In genomic region chr5:33222389-33222788, GRCm38 (mm10) we compare ENCODE assay signal across 12 mouse cellular contexts. TPM values are rescaled to one million over a fixed set of nuclear protein-coding genes. Genes with fewer than 3 reads are reported as not detected.
DNase-seq lines count a peak whose midpoint lies in the region; ATAC-seq and TF ChIP-seq lines count a peak whose summit lies in the region.
"Had no signal": no experiment of that assay in that cellular context is flagged by ENCODE, and none has a peak within 500 bp of the region (broad histone marks: within the 10 kb centered on the region; RNA-seq: fewer than 3 reads in every experiment).

No protein-coding gene starts in this region.

- no peak for DNase-seq in heart, adult 2 months
- no peak for DNase-seq in heart, adult 18-20 months
- DNase-seq in lung, postnatal 36 days = no peak
- DNase-seq in kidney, postnatal 0 days (ENCODE audit: low spot score) = peak; percentile 51
- DNase-seq in stomach, postnatal 0 days (ENCODE audit: low spot score) = no peak
- DNase-seq in left cerebral cortex, postnatal 4 days = no peak
- DNase-seq: cerebellum, adult 9-10 months; gastrocnemius, postnatal 25 days; thymus, postnatal 14 days had no signal

- peak overlapping the region; percentile 52 for H3K27ac ChIP-seq in heart, adult 2 months
- H3K27ac ChIP-seq in lung, embryonic 16.5 days (ENCODE audit: low read length) = peak overlapping the region; percentile 3; the same call in 1 of the 2 replicates
- H3K27ac ChIP-seq in kidney, postnatal 0 days = no peak overlapping the region
- H3K27ac ChIP-seq in stomach, postnatal 0 days (replicated peaks) = peak overlapping the region; percentile 40; the same call in 1 of the 2 replicates
- H3K27ac ChIP-seq: macrophage had no signal

- peak; percentile 64; the same call in 1 of the 2 replicates for TF ChIP-seq EP300 in heart, adult 2 months (IDR thresholded peaks at IDR 0.05; ENCODE audit: insufficient read depth, low read depth, low read length)
- no peak for TF ChIP-seq EP300 in stomach, postnatal 0 days (optimal IDR thresholded peaks at IDR 0.05)

- intact Hi-C loops in heart, adult 2 months (cut with DNase I) = no loop called here
- intact Hi-C loops in left cerebral cortex, postnatal 4 days (cut with DNase I) = no loop called here

- H3K4me3 ChIP-seq in heart, adult 2 months = no peak overlapping the region
- no peak overlapping the region for H3K4me3 ChIP-seq in lung, embryonic 16.5 days (ENCODE audit: low read length)
- no peak overlapping the region for H3K4me3 ChIP-seq in kidney, postnatal 0 days (replicated peaks; ENCODE audit: low read depth, low read length)
- H3K4me3 ChIP-seq in stomach, postnatal 0 days (ENCODE audit: low read depth, low read length) = no peak overlapping the region

- WGBS in heart, adult 2 months = 43% methylated on average over 6 of the region's 6 CpGs
- WGBS in lung, embryonic 16.5 days = 17% methylated on average over 6 of the region's 6 CpGs
- 43% methylated on average over 6 of the region's 6 CpGs for WGBS in kidney, postnatal 0 days
- WGBS in stomach, postnatal 0 days = 49% methylated on average over 6 of the region's 6 CpGs

- no peaks in the 10 kb centered on the region for H3K27me3 ChIP-seq in heart, adult 2 months (ENCODE audit: control insufficient read depth, insufficient read depth, low read length)
- H3K27me3 ChIP-seq in lung, embryonic 16.5 days (ENCODE audit: control insufficient read depth, insufficient read depth, low read depth, low read length) = no peaks in the 10 kb centered on the region
- no peaks in the 10 kb centered on the region for H3K27me3 ChIP-seq in kidney, postnatal 0 days (ENCODE audit: insufficient read depth, low read length)
- no peaks in the 10 kb centered on the region for H3K27me3 ChIP-seq in stomach, postnatal 0 days (ENCODE audit: control insufficient read depth, insufficient read depth, low read length)

- TF ChIP-seq POLR2A in heart, adult 2 months (IDR thresholded peaks at IDR 0.05; ENCODE audit: insufficient read depth, low read depth, low read length) = no peak

- no peaks in the 10 kb centered on the region for H3K36me3 ChIP-seq in heart, adult 2 months (ENCODE audit: control insufficient read depth, insufficient read depth, low read length)
- no peaks in the 10 kb centered on the region for H3K36me3 ChIP-seq in lung, embryonic 16.5 days (ENCODE audit: control insufficient read depth, insufficient read depth, low read length)
- no peaks in the 10 kb centered on the region for H3K36me3 ChIP-seq in kidney, postnatal 0 days (ENCODE audit: insufficient read depth, low read length)
- H3K36me3 ChIP-seq in stomach, postnatal 0 days (ENCODE audit: control insufficient read depth, insufficient read depth, low read length) = no peaks in the 10 kb centered on the region

- H3K4me1 ChIP-seq in heart, adult 2 months (ENCODE audit: control insufficient read depth, insufficient read depth, low read length) = peaks cover 15% of the 10 kb centered on the region
- H3K4me1 ChIP-seq in lung, embryonic 16.5 days (replicated peaks; ENCODE audit: control insufficient read depth, insufficient read depth, low read length) = peaks cover 43% of the 10 kb centered on the region
- peaks cover 9% of the 10 kb centered on the region; the same call in 1 of the 2 replicates for H3K4me1 ChIP-seq in kidney, postnatal 0 days (replicated peaks; ENCODE audit: insufficient read depth, low read length)
- peaks cover 18% of the 10 kb centered on the region for H3K4me1 ChIP-seq in stomach, postnatal 0 days (replicated peaks; ENCODE audit: control insufficient read depth, insufficient read depth)

- no peak overlapping the region for H3K4me2 ChIP-seq in lung, embryonic 16.5 days (ENCODE audit: low read depth, low read length)
- H3K4me2 ChIP-seq in kidney, postnatal 0 days (ENCODE audit: low read length) = no peak overlapping the region
- H3K4me2 ChIP-seq in stomach, postnatal 0 days (replicated peaks; ENCODE audit: low read depth) = no peak overlapping the region

- H3K9me3 ChIP-seq in lung, embryonic 16.5 days (ENCODE audit: control insufficient read depth, low read length) = no peaks in the 10 kb centered on the region
- H3K9me3 ChIP-seq in kidney, postnatal 0 days (replicated peaks; ENCODE audit: low read length) = no peaks in the 10 kb centered on the region
- no peaks in the 10 kb centered on the region for H3K9me3 ChIP-seq in stomach, postnatal 0 days (ENCODE audit: control insufficient read depth, low read length)

- no peak for TF ChIP-seq CTCF in heart, adult 2 months (IDR thresholded peaks at IDR 0.05)
- TF ChIP-seq CTCF in kidney, postnatal 0 days (IDR thresholded peaks at IDR 0.05; ENCODE audit: low read depth) = no peak
- no peak for TF ChIP-seq CTCF in stomach, postnatal 0 days (IDR thresholded peaks at IDR 0.05; ENCODE audit: low read depth)

- no peaks in the 10 kb centered on the region for H3K79me2 ChIP-seq in heart, adult 2 months (replicated peaks; ENCODE audit: control insufficient read depth, insufficient read depth, low read length)

- H3K9ac ChIP-seq in heart, adult 2 months (ENCODE audit: low read depth, low read length) = no peak overlapping the region
- no peak overlapping the region for H3K9ac ChIP-seq in lung, embryonic 16.5 days (ENCODE audit: low read length)
- no peak overlapping the region for H3K9ac ChIP-seq in kidney, postnatal 0 days (ENCODE audit: low read depth, low read length)
- no peak overlapping the region for H3K9ac ChIP-seq in stomach, postnatal 0 days (ENCODE audit: low read length)

- no peak for ATAC-seq in lung, embryonic 16.5 days (ENCODE audit: low read depth)
- ATAC-seq in kidney, postnatal 0 days (replicated peaks; ENCODE audit: low FRiP score, low read depth) = no peak
- no peak for ATAC-seq in stomach, postnatal 0 days (ENCODE audit: low FRiP score, low TSS enrichment)
- no peak for ATAC-seq in megakaryocyte, adult 5-6 weeks (ENCODE audit: poor library complexity, severe bottlenecking)

RNA-seq across cellular contexts. Expression of gene Spon2, which starts 4.1 kb away (rescaled TPM):
- 10 to 100 TPM in 1 of 2 experiments, 1 to 10 TPM in 1; 2.6 to 13.7 TPM for total RNA-seq in heart, adult 2 months (2021)
- polyA plus RNA-seq in heart, adult 2 months (2012; rRNA removed) = 13.8 and 28.5 TPM in 2 replicates
- 1 to 10 TPM; 4.3 to 5.6 TPM for total RNA-seq in heart, adult 18-20 months (2021)
- 23.4 and 30.2 TPM in 2 replicates for polyA plus RNA-seq in lung, embryonic 16.5 days (2015; fragmentation: Nextera tagmentation; extraction: Ambion mirVana)
- 6.7 and 7.4 TPM in 2 replicates for polyA plus RNA-seq in kidney, postnatal 0 days (2015; fragmentation: Nextera tagmentation; extraction: Ambion mirVana)
- 41.2 and 43.6 TPM in 2 replicates for polyA plus RNA-seq in stomach, postnatal 0 days (2015; fragmentation: Nextera tagmentation; extraction: Ambion mirVana)
- total RNA-seq in left cerebral cortex, postnatal 4 days (2021) = 1 to 10 TPM; 2.4 to 2.7 TPM
- 0.69 and 0.73 TPM in 2 replicates for total RNA-seq in megakaryocyte, adult 5-6 weeks (2015)
- not detected in 2 replicates for total RNA-seq in megakaryocyte, adult 5-6 weeks (2017)
- polyA plus RNA-seq: macrophage had no signal

RNA-seq across cellular contexts. Expression of gene Ctbp1, which starts 52.4 kb away (rescaled TPM):
- total RNA-seq in heart, adult 2 months (2021) = 100 to 1,000 TPM; 213 to 227 TPM
- 175 and 178 TPM in 2 replicates for polyA plus RNA-seq in heart, adult 2 months (2012; rRNA removed)
- total RNA-seq in heart, adult 18-20 months (2021) = 100 to 1,000 TPM; 216 to 232 TPM
- 259 and 279 TPM in 2 replicates for polyA plus RNA-seq in lung, embryonic 16.5 days (2015; fragmentation: Nextera tagmentation; extraction: Ambion mirVana)
- 252 and 261 TPM in 2 replicates for polyA plus RNA-seq in kidney, postnatal 0 days (2015; fragmentation: Nextera tagmentation; extraction: Ambion mirVana)
- 157 and 165 TPM in 2 replicates for polyA plus RNA-seq in stomach, postnatal 0 days (2015; fragmentation: Nextera tagmentation; extraction: Ambion mirVana)
- total RNA-seq in left cerebral cortex, postnatal 4 days (2021) = 100 to 1,000 TPM; 311 TPM
- total RNA-seq in megakaryocyte, adult 5-6 weeks (2015) = 103 and 120 TPM in 2 replicates
- 103 and 127 TPM in 2 replicates for total RNA-seq in megakaryocyte, adult 5-6 weeks (2017)
